Mouse (Mus musculus) stomach, adult 2 months (tissue): ENCODE results near the gene Ssxb1. TPM values are rescaled to one million over a fixed set of nuclear protein-coding genes. Genes with fewer than 3 reads are reported as not detected.

Experiments used
- polyA plus RNA-seq: library from polyadenylated mRNA; depleted of rRNA; stranded (reverse); fragments of >200 nt; gene quantifications from 2 replicates; pipeline ENCODE4 v1.2.3, GENCODE M21; 2012; rRNA removed

The Ssxb1 gene
- not detected in 2 replicates for polyA plus RNA-seq

GRCm38 (mm10) chrX:8413005-8413404 is at the start of gene Ssxb1:
TSS of gene Ssxb1 (plus strand) at chrX:8413305.

DNA sequence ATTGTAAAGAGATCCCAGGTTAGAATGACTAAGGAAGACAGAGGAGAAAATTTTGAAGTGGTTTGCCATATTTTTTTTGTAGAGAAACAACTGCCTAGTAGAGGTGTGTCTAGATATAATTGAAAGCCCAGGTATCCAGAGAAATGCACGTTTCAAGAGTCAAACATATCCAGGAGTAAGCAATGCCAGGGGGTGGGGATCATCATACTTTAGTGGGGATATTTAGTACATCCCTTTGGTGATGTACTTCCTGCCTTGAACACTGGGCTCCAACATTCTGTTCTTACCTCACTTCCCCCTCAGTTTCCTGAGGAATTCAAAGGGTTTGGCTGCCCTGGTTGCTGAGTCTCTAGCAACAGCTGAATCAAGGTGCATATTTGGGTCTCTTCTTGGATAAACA is 46.4 kb upstream of the Ssxb1 start, which contains the start of gene Ssxb9:
Ssxb9 (plus strand) TSS at position 301 of the 400 bp plus-strand sequence.

GRCm38 (mm10) chrX:8461626-8462025 is 48.5 kb downstream of the Ssxb1 start, which contains the start of gene Ssxb2:
TSS of gene Ssxb2 (minus strand) at chrX:8461726.

Other genes with a start within 250 kb of the Ssxb1 start
- gene Tbc1d25, start 237.1 kb upstream of the Ssxb1 start, polyA plus RNA-seq = 7.4 and 8.1 TPM in 2 replicates
- 106 and 116 TPM in 2 replicates for gene Ebp, start 219.8 kb upstream of the Ssxb1 start, polyA plus RNA-seq
- 23.9 and 25.8 TPM in 2 replicates for gene Porcn, start 206.8 kb upstream of the Ssxb1 start, polyA plus RNA-seq
- gene Ftsj1, start 160.9 kb upstream of the Ssxb1 start, polyA plus RNA-seq = 11.5 and 13.1 TPM in 2 replicates
- gene Slc38a5, start 142.2 kb upstream of the Ssxb1 start, polyA plus RNA-seq = 6.9 and 7.0 TPM in 2 replicates
- not detected in 2 replicates for gene Ssxb10, start 85.9 kb upstream of the Ssxb1 start, polyA plus RNA-seq
- not detected in 2 replicates for gene Ssxb9, start 46.3 kb upstream of the Ssxb1 start, polyA plus RNA-seq
- gene Ssxb2, start 48.4 kb downstream of the Ssxb1 start, polyA plus RNA-seq = not detected in 2 replicates
- gene Gm14459, start 111.6 kb downstream of the Ssxb1 start, polyA plus RNA-seq = not detected in 2 replicates
- not detected in 2 replicates for gene Ssxb6, start 134.9 kb downstream of the Ssxb1 start, polyA plus RNA-seq
- not detected in 2 replicates for gene Ssxb3, start 178.5 kb downstream of the Ssxb1 start, polyA plus RNA-seq